Mouse (Mus musculus) lung, postnatal 25 days (tissue): ENCODE data around the gene Arhgef3.

Experiments used
- DNase-seq: peaks from one replicate; pipeline ENCODE4 v3.0.0; 2022; ENCODE audit warnings: low spot score

Gene Arhgef3

GRCm38 (mm10) chr14:27164639-27165038, 49.9 kb downstream of the Arhgef3 start:
- no peak for DNase-seq

GRCm38 (mm10) chr14:27166751-27167150, 52.1 kb downstream of the Arhgef3 start:
- no peak for DNase-seq

- no peak for DNase-seq
Measured at GRCm38 (mm10) chr14:27167177-27167576, 52.5 kb downstream of the Arhgef3 start.

- DNase-seq: no peak
Measured at GRCm38 (mm10) chr14:27168387-27168786, 53.7 kb downstream of the Arhgef3 start.

- DNase-seq: no peak
Measured at GRCm38 (mm10) chr14:27169287-27169686, 54.6 kb downstream of the Arhgef3 start.

DNA sequence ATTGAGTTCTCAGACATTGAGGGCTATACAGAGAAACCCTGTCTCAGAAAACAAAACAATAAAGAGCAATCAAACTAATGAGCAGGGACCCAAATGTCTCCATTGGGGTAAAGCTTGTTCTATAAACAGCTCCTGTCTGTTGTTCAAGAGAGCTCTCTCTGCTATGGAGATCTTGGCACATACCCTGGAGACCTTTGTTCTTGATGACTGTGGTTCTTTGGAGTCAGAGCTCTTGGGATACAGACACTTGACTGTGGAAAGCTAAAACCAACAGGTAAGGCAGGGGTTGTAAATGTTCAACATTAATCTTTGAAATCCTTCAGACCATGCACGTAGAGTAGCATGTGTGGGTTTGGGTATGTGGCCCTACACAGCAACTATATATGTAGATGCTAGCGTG, 55.7 kb downstream of the Arhgef3 start:
- no peak for DNase-seq

DNA sequence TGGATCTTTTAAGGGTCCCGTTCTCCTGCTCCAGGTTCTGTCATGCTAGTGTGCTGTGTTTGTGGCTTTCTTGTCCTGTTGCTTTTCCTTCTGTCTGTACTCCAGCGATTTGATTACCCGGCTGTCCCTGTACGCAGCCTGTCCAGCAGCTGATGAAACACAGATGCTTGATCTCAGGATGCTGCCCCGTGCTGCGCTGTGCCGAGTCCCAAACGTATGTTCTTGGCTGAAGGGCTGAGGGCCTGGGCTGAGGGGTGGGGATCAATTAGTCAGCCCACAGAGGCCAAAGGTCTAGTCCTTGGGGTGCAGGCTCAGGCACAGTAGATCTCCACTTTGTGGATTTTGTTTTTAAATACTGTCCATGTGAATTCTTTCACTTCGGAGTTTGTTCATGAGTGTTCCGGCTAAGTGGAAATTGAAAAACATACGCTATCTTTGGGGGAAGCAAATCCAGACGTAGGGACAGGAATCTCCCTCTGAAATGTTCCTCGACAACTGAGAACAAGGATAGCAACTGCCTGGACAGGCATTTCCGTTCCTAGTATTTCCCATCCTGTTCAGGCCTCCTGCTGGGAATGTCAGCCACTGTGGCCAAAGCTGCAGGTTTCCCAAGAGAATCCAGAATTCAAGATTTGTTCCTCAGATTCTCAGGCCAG, 56.6 kb downstream of the Arhgef3 start:
- no peak for DNase-seq

- peak; percentile 69 for DNase-seq
Measured at GRCm38 (mm10) chr14:27173178-27173803, 58.6 kb downstream of the Arhgef3 start.

GRCm38 (mm10) chr14:27174188-27174786, 59.6 kb downstream of the Arhgef3 start:
- no peak for DNase-seq

GRCm38 (mm10) chr14:27174831-27175301, 60.2 kb downstream of the Arhgef3 start:
- peak; percentile 43 for DNase-seq

DNA sequence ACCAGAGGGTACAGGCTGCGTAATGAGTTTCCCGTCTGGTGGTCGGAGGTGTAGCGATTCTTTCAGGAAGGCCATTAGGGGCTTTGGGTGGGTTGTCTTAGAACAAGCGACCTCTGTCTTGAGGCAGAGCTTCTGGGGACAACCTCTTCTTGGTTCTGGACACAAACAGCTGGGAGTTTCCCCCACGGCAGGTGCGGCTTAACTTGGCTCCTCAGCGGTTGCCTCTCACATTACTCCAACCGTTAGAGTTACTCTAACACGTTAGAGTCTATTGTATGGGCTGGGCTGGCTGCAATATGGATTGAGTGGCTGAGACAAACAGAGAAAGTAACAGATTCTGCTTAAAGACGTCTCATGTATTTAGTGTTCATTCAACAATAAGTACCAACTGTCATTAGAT, 60.6 kb downstream of the Arhgef3 start:
- DNase-seq: no peak

DNA sequence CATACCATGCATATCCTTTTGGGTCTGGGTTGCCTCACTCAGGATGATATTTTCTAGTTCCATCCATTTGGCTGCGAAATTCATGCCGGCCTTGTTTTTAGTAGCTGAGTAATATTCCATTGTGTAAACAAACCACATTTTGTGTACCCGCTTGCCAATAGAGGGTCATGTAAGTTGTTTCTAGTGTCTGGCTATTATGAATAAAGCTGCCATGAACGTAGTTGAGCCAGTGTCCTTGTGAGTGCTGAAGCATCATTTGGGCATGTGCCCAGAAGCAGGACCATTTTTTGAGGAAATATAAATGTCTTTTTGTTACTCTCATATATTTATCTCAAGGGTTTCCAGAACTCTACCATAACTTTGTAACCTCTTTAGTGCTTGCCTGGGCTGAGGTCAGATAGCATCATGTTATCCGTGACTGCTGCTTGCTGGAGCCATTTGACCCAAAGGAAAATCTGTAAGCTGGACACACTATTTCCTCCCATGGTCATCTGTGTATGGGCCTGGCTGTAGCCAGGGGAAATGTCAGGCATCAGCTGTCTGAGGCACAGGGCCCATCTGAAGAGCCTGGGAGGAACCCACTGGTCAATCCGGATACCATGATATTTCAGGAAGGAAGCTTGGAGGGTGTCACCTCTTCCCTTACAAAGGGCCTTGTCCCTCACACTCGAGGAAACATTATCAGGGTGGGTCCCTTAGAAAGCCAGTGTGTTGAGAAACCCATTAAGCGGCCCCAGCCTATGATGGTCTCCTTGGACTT, 63.3 kb downstream of the Arhgef3 start:
- DNase-seq: peak; percentile 85

GRCm38 (mm10) chr14:27178560-27178920, 63.8 kb downstream of the Arhgef3 start:
- peak; percentile 84 for DNase-seq

GRCm38 (mm10) chr14:27179771-27180170, 65.1 kb downstream of the Arhgef3 start:
- DNase-seq: no peak

- DNase-seq: peak; percentile 82
Measured at GRCm38 (mm10) chr14:27182059-27182458, 67.4 kb downstream of the Arhgef3 start.

- DNase-seq: no peak
Measured at GRCm38 (mm10) chr14:27182646-27183438, 68.1 kb downstream of the Arhgef3 start.

DNA sequence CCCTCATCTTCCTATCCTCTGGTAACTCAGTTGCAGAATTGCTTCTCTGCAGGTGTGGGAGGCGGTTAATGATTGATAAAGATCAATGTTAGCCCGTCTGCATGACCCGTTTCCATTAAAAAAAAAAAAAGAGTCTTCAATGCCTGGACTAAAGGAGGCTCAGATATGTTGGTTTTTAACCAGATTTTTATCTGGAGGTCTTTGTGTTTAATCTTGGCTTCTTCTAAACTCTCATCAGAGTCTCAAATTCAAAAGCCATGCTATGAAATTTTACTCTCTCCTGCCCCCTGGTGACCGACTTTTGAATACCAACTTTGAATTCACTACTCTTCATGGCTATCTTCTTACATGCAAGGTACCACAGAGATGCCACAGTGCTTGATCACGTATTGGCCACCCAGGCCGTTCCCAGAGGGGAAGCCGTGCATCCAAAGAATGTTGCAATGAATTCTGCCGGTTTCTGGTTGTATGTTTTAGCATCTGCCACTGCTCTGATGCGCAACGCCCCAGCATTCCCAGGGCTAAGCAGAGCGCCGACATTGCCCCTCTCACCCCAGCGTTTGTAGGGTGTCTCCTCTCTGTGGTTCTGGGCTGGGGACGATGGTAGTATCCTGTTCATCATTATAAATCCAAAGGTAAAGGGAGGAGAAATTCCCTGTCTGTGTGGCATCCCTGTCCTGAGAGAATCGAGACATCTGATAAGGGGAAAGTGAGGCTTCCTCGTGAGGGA, 69.0 kb downstream of the Arhgef3 start:
- peak; percentile 76 for DNase-seq

GRCm38 (mm10) chr14:27185902-27186301, 71.2 kb downstream of the Arhgef3 start:
- no peak for DNase-seq

- DNase-seq: no peak
Measured at GRCm38 (mm10) chr14:27186596-27186995, 71.9 kb downstream of the Arhgef3 start.

DNA sequence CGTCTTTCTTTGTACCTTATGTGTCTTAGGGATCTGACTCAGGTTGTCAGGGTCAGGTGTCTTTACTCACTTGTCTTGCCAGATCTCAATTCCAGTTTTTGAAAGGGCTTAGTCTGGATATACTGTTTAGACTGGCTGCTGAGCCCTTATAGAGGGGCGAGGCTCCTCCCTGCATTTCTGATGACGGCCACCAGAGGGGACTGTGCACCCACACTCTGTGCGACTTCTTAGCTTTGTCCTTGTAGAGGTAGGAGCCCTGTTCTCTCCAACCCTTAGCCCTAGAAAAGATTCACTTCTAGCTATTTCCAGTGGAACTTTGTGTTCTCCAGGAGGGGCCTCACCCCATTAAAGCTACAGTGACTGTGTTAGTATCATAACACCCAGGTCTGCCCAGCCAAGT, 72.3 kb downstream of the Arhgef3 start:
- DNase-seq: peak; percentile 83

DNA sequence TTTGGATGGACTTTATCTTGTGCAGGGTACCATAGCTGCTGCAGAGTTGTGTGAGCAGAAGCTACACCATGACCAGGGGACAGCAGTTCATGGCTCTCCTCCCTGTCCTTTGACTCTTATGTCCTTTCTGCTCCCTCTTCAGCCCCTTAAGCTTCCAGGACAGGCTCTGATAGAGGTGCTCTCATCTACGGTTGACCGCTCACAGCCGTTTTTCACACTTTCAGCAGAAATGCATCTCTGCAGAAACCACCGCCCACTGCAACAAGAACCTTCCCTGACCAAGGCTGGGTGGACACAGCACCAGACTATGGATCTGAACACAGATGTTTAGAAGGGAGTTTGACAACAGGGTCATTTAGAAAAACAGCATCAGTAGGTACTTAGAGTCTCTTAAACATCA, 73.2 kb downstream of the Arhgef3 start:
- no peak for DNase-seq
